Mouse (Mus musculus): ENCODE data around the gene Hnrnpa1. TPM values are rescaled to one million over a fixed set of nuclear protein-coding genes. Genes with fewer than 3 reads are reported as not detected.

Gene Hnrnpa1
- total RNA-seq, 2 experiments from 2014 or later: 133 to 153 TPM

Small RNA genes within 50 kb of the gene (microRNA-seq; reads per million reads assigned to microRNA genes)
- 90.0 reads per million, percentile 56 among the genes with 10 or more reads in this experiment for gene Mir148b

Other genes starting within 250 kb of the Hnrnpa1 start
- gene Hoxc8, start 249.8 kb upstream of the Hnrnpa1 start, total RNA-seq (2021): not detected
- gene Hoxc6, start 242.2 kb upstream of the Hnrnpa1 start, total RNA-seq (2021): not detected
- gene Hoxc4, start 221.5 kb upstream of the Hnrnpa1 start, total RNA-seq (2021): not detected
- 10 to 100 TPM; 12.2 to 14.1 TPM for gene Smug1, start 73.3 kb upstream of the Hnrnpa1 start, total RNA-seq (2021)
- gene Cbx5, start 616 bp upstream of the Hnrnpa1 start, total RNA-seq (2021): 10 to 100 TPM; 55.9 to 63.9 TPM
- under 1 TPM; 0.42 to 0.64 TPM for gene Nfe2, start 18.0 kb downstream of the Hnrnpa1 start, total RNA-seq (2021)
- 10 to 100 TPM; 51.8 to 53.4 TPM for gene Copz1, start 32.3 kb downstream of the Hnrnpa1 start, total RNA-seq (2021)
- gene Gpr84, start 70.2 kb downstream of the Hnrnpa1 start, total RNA-seq (2021): not detected
- 10 to 100 TPM; 12.5 to 13.7 TPM for gene Zfp385a, start 99.7 kb downstream of the Hnrnpa1 start, total RNA-seq (2021)
- gene Itga5, start 126.3 kb downstream of the Hnrnpa1 start, total RNA-seq (2021): 10 to 100 TPM; 48.1 to 48.2 TPM
- not detected for gene Gtsf1, start 190.0 kb downstream of the Hnrnpa1 start, total RNA-seq (2021)
- not detected for gene Gtsf2, start 208.0 kb downstream of the Hnrnpa1 start, total RNA-seq (2021)
- gene Nckap1l, start 213.4 kb downstream of the Hnrnpa1 start, total RNA-seq (2021): 1 to 10 TPM; 3.9 to 4.2 TPM

All from heart, postnatal 25 days (tissue).